Mouse (Mus musculus) mouse embryonic stem cell (cell line): Measurements from ENCODE around the gene Ppib.

ENCODE experiments used
- in situ Hi-C, 2 experiments: fragments of 300-500 bp; cut with MboI; formaldehyde crosslinking; loops; 1 replicate in 1 of 2; 3 replicates in 1 of 2; pipeline ENCODE4 v1.14.3; 2019 to 2020; ENCODE audit warnings: low sequenced_read_pairs in 2 of 2, low pct_unique_long_range_greater_than_20kb in 1 of 2, mixed read lengths in 1 of 2; ENCODE audit not compliant: unreplicated experiment in 1 of 2

Gene Ppib

GRCm38 (mm10) chr9:66110611-66111379 lies 50.8 kb downstream of the Ppib start:
- in situ Hi-C loops, result no loop called here

GRCm38 (mm10) chr9:66114341-66114740 lies 54.3 kb downstream of the Ppib start:
- in situ Hi-C loops, result no loop called here
